Mouse (Mus musculus) heart, embryonic 16.5 days (tissue): ENCODE results near the gene Adck2. TPM values are rescaled to one million over a fixed set of nuclear protein-coding genes. Genes with fewer than 3 reads are reported as not detected.

Source experiments
- ATAC-seq: fragments of 200-750 bp; cut with Nextera tagmentation; replicated peaks from 2 replicates; pipeline ENCODE4 v1.8.0; 2017; ENCODE audit warnings: moderate number of reproducible peaks; ENCODE audit not compliant: insufficient read depth, low FRiP score; ENCODE audit errors: extremely low read depth
- H3K27ac ChIP-seq: fragments of 300-500 bp; sonication (generic); 2 replicates; pipeline ENCODE4 v1.5.1; 2014; ENCODE audit warnings: mild to moderate bottlenecking, low read length, control low read depth, moderate library complexity
- H3K27me3 ChIP-seq: fragments of 300-500 bp; sonication (generic); 2 replicates; pipeline ENCODE4 v1.6.1; 2014; ENCODE audit warnings: low read length, mixed read lengths; ENCODE audit not compliant: control insufficient read depth, insufficient read depth
- H3K36me3 ChIP-seq: fragments of 300-500 bp; sonication (generic); 2 replicates; pipeline ENCODE4 v1.6.1; 2014; ENCODE audit not compliant: control insufficient read depth, insufficient read depth
- H3K4me1 ChIP-seq: fragments of 300-500 bp; sonication (generic); 2 replicates; pipeline ENCODE4 v1.6.1; 2014; ENCODE audit warnings: low read length, mixed read lengths; ENCODE audit not compliant: control insufficient read depth, insufficient read depth
- H3K4me2 ChIP-seq: fragments of 300-500 bp; sonication (generic); 2 replicates; pipeline ENCODE4 v1.6.1; 2014; ENCODE audit warnings: low read depth, mild to moderate bottlenecking, control low read depth, low read length
- H3K4me3 ChIP-seq: fragments of 300-500 bp; sonication (generic); 2 replicates; pipeline ENCODE4 v1.5.1; 2014; ENCODE audit warnings: mild to moderate bottlenecking, control low read depth, low read length
- H3K9ac ChIP-seq: fragments of 300-500 bp; sonication (generic); 2 replicates; pipeline ENCODE4 v1.6.1; 2014; ENCODE audit warnings: low read length, control low read depth
- H3K9me3 ChIP-seq: fragments of 300-500 bp; sonication (generic); replicated peaks from 2 replicates; pipeline ENCODE4 v1.6.1; 2016; ENCODE audit warnings: low read length; ENCODE audit not compliant: control insufficient read depth
- WGBS: fragments of 180-500 bp; shearing (Covaris S2); extraction: QIAGEN DNeasy Blood & Tissue Kit; methylation state at CpG from one replicate; pipeline ENCODE4 v1.1.7; 2014; 5-methylcytosine and 5-hydroxymethylcytosine counted together
- polyA plus RNA-seq: library from polyadenylated mRNA; unstranded; fragments of >200 nt; fragmentation: Nextera tagmentation; extraction: Ambion mirVana; gene quantifications from 2 replicates; pipeline ENCODE4 v1.2.1, GENCODE M21; 2015

Gene Adck2
- 19.3 and 19.5 TPM in 2 replicates for polyA plus RNA-seq

DNA sequence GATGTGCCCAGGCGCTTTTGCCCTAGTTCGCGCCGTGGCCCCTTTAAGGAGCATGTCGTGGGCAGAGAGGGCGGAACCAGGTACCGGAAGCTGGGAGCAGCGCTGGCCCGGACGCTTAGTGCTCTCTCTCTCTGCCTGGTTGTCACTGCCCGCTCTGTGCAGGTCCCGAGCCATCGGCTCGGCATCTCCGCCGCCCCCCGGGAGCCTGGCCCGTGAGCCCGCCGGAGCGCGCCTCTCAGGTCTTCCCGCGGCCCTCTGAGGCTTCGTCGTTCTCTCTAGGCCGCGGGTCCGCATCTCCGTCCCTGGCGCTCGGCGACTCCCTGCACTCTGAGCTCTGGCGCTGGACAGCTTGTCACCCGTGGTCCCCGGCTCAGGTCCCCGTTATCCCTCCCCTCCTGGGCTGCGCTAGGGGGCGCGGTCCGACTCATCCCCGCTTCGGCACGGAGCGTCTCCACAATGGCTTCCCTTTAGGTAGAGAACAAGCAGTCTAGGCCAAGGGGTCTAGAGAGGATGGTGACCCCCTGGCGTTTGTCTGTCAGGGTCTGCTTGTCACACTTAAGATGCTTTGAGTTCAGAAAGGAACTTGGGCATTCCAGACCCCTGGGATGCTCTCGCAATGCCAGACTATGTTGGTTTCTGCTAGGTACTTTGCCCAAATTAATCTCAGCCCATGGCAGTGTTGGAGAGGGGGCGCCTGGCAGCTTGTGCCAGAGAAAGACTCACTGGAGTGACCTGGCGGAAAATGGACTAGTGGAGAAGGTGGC, at the start of gene Adck2:
TSS of gene Adck2 (plus strand) at position 83 of the 764 bp plus-strand sequence.
- Histone ChIP-seq H3K9ac (peak within 1 kb of the TSS; percentile 88), H3K9me3 (no peaks in the 10 kb centered on the region), H3K27me3 (no peaks in the 10 kb centered on the region), H3K4me1 (peaks cover 14% of the 10 kb centered on the region), H3K27ac (peak within 1 kb of the TSS; percentile 95), H3K4me3 (peak within 1 kb of the TSS; percentile 84), H3K36me3 (no peaks in the 10 kb centered on the region), H3K4me2 (peak within 1 kb of the TSS; percentile 85)
- ATAC-seq = peak; percentile 93
- under 1% methylated on average over 49 of the region's 49 CpGs for WGBS

DNA sequence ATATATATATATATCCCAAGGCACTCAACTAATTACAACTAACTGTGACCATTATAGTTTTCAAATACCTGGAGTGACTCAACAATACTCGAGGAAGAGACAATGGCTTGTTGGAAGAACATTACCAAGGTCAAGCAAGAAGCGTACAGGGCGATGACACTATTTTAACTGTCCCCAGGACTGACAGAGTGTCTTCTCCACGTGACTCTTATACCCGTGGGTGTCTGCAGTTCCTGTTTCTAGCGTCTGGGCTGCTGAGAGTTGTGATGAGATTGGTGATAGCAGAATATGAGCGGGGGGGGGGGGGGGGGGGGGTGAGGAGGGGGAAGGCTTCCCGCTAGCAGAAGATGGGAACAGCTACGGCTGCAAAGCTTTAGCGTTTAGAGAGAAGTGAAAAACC, 46.9 kb upstream of the Adck2 start:
- peaks cover 7% of the 10 kb centered on the region; the same call in 1 of the 2 replicates for H3K36me3 ChIP-seq
- H3K27me3 ChIP-seq = no peaks in the 10 kb centered on the region
- peaks cover 9% of the 10 kb centered on the region for H3K4me1 ChIP-seq
- WGBS = 55% methylated on average over 10 of the region's 10 CpGs
- ATAC-seq = no peak
- H3K4me3 ChIP-seq = no peak overlapping the region
- no peak overlapping the region for H3K27ac ChIP-seq
- no peak overlapping the region for H3K9ac ChIP-seq
- no peaks in the 10 kb centered on the region for H3K9me3 ChIP-seq
- H3K4me2 ChIP-seq = no peak overlapping the region

GRCm38 (mm10) chr6:39527337-39527784, 46.3 kb upstream of the Adck2 start:
- Histone ChIP-seq H3K4me1 (peaks cover 9% of the 10 kb centered on the region), H3K4me2 (no peak overlapping the region), H3K36me3 (peaks cover 7% of the 10 kb centered on the region; the same call in 1 of the 2 replicates), H3K9me3 (no peaks in the 10 kb centered on the region), H3K9ac (no peak overlapping the region), H3K27ac (no peak overlapping the region), H3K27me3 (no peaks in the 10 kb centered on the region), H3K4me3 (no peak overlapping the region)
- no peak for ATAC-seq
- WGBS = 75% methylated on average over 7 of the region's 7 CpGs

DNA sequence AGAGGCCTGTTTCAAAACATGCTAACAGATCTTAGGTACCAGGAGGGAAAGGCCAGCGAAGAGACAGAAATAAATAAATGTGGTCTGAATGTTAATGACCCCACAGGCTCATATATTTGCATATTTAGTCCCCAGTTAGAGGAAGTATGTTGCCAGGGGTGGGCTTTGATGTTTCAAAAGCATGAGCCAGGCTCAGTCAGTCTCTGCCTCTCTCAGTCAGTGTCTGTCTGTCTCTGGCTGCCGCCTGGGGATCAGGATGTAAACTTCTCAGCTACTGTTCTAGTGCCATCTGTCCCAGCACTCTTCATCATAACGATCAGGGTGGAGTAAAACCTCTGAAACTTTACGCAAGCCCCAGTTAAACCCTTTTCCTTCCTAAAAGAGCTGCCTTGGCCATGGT, 45.9 kb upstream of the Adck2 start:
- Histone ChIP-seq H3K9ac (no peak overlapping the region), H3K4me2 (no peak overlapping the region), H3K27ac (no peak overlapping the region), H3K36me3 (peaks cover 7% of the 10 kb centered on the region; the same call in 1 of the 2 replicates), H3K4me1 (peaks cover 9% of the 10 kb centered on the region), H3K9me3 (no peaks in the 10 kb centered on the region), H3K4me3 (no peak overlapping the region), H3K27me3 (no peaks in the 10 kb centered on the region)
- 73% methylated on average over 4 of the region's 4 CpGs for WGBS
- no peak for ATAC-seq

- ATAC-seq = peak; percentile 81
- no peak overlapping the region for H3K4me3 ChIP-seq
- H3K4me1 ChIP-seq = peaks cover 9% of the 10 kb centered on the region
- H3K4me2 ChIP-seq = peak overlapping the region; percentile 30; the same call in 1 of the 2 replicates
- peak overlapping the region; percentile 26 for H3K27ac ChIP-seq
- H3K9ac ChIP-seq = no peak overlapping the region
- WGBS = 21% methylated on average over 12 of the region's 12 CpGs
- H3K27me3 ChIP-seq = no peaks in the 10 kb centered on the region
- H3K9me3 ChIP-seq = peaks cover 2% of the 10 kb centered on the region
- H3K36me3 ChIP-seq = peaks cover 3% of the 10 kb centered on the region; the same call in 1 of the 2 replicates
These were observed 44.8 kb upstream of the Adck2 start for GRCm38 (mm10) chr6:39528671-39529535.

DNA sequence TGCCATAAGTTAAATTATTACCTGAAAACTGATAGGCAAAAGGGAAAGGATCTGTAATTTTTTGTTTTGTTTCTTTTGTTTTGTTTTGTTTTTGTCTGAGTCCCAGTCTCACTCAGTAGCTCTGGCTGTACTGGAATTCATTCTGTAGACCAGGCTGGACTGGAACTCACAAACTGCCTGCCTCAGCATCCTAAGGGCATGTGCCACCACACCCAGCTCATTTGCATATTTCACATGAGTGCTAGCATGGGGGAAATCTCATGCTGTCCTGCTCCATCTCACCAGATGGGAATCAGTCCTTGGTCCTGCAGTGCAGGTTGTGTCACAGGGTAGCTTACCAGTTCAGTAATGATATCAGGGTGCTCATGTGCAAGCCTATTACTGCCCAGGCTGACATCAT, 38.7 kb upstream of the Adck2 start:
- Histone ChIP-seq H3K4me1 (peaks cover 10% of the 10 kb centered on the region), H3K4me2 (no peak overlapping the region), H3K36me3 (no peaks in the 10 kb centered on the region), H3K27ac (no peak overlapping the region), H3K9ac (no peak overlapping the region), H3K9me3 (peaks cover 4% of the 10 kb centered on the region), H3K4me3 (no peak overlapping the region), H3K27me3 (no peaks in the 10 kb centered on the region)
- no peak for ATAC-seq

- WGBS = 38% methylated on average over 1 of the region's 1 CpGs
- no peak overlapping the region for H3K4me3 ChIP-seq
- no peak overlapping the region for H3K4me2 ChIP-seq
- no peak for ATAC-seq
- no peaks in the 10 kb centered on the region for H3K27me3 ChIP-seq
- H3K4me1 ChIP-seq = peaks cover 20% of the 10 kb centered on the region
- H3K9me3 ChIP-seq = peaks cover 4% of the 10 kb centered on the region
- H3K27ac ChIP-seq = no peak overlapping the region
- no peak overlapping the region for H3K9ac ChIP-seq
- no peaks in the 10 kb centered on the region for H3K36me3 ChIP-seq
These were observed 37.1 kb upstream of the Adck2 start for GRCm38 (mm10) chr6:39536621-39537020.

GRCm38 (mm10) chr6:39537276-39537675, 36.4 kb upstream of the Adck2 start:
- H3K27me3 ChIP-seq = no peaks in the 10 kb centered on the region
- H3K4me2 ChIP-seq = no peak overlapping the region
- H3K9ac ChIP-seq = no peak overlapping the region
- peaks cover 4% of the 10 kb centered on the region for H3K9me3 ChIP-seq
- H3K4me1 ChIP-seq = peaks cover 21% of the 10 kb centered on the region
- H3K36me3 ChIP-seq = no peaks in the 10 kb centered on the region
- ATAC-seq = no peak
- WGBS = 93% methylated on average over 5 of the region's 5 CpGs
- H3K27ac ChIP-seq = no peak overlapping the region
- H3K4me3 ChIP-seq = no peak overlapping the region

- WGBS = 67% methylated on average over 8 of the region's 8 CpGs
- peak overlapping the region; percentile 5; the same call in 1 of the 2 replicates for H3K27ac ChIP-seq
- peaks cover 29% of the 10 kb centered on the region for H3K4me1 ChIP-seq
- H3K4me2 ChIP-seq = no peak overlapping the region
- H3K4me3 ChIP-seq = no peak overlapping the region
- no peak for ATAC-seq
- peaks cover 4% of the 10 kb centered on the region for H3K9me3 ChIP-seq
- no peak overlapping the region for H3K9ac ChIP-seq
- no peaks in the 10 kb centered on the region for H3K36me3 ChIP-seq
- H3K27me3 ChIP-seq = no peaks in the 10 kb centered on the region
These were observed 35.4 kb upstream of the Adck2 start for GRCm38 (mm10) chr6:39538227-39538626.
